In genomic region chr9:60436246-60436645, GRCm38 (mm10) we compare ENCODE assay signal across 16 mouse cellular contexts.
DNase-seq lines count a peak whose midpoint lies in the region; TF ChIP-seq lines count a peak whose summit lies in the region.
"Had no signal": no experiment of that assay in that cellular context is flagged by ENCODE, and none has a peak within 500 bp of the region (broad histone marks: within the 10 kb centered on the region; RNA-seq: fewer than 3 reads in every experiment).

No protein-coding gene starts in this region.

- no peaks in the 10 kb centered on the region for H3K27me3 ChIP-seq in cerebellum, adult 2 months (ENCODE audit: control insufficient read depth, insufficient read depth, low read length)
- H3K27me3 ChIP-seq: CH12.LX, Patski had no signal

- WGBS in cerebellum, adult 2 months, result 72% methylated on average over 3 of the region's 3 CpGs

- DNase-seq in cerebellum, postnatal 10 days, result peak; percentile 39 to 56
- no peak for DNase-seq in cerebellum, postnatal 36 days
- DNase-seq in cerebellum, postnatal 14 days, result peak; percentile 44 to 51
- no peak for DNase-seq in cerebellum, adult 2 months
- DNase-seq: adrenal gland, adult 2 months; adrenal gland, adult 8-10 months; adrenal gland, postnatal 10 days; adrenal gland, postnatal 14 days; adrenal gland, postnatal 25 days; adrenal gland, postnatal 36 days; B cell, adult 2 months; cerebellum, adult 11 months; cerebellum, adult 11-12 months; cerebellum, adult 18-20 months had no signal

- no peak for TF ChIP-seq POLR2A in cerebellum, adult 2 months (IDR thresholded peaks at IDR 0.05; ENCODE audit: borderline replicate concordance, insufficient read depth, low read length)

- no peak overlapping the region for H3K4me3 ChIP-seq in cerebellum, adult 2 months (replicated peaks; ENCODE audit: insufficient read depth, low read depth, low read length)

- TF ChIP-seq CTCF in cerebellum, adult 2 months (IDR thresholded peaks at IDR 0.05; ENCODE audit: borderline replicate concordance, insufficient read depth, low read depth, low read length), result no peak

- H3K27ac ChIP-seq in cerebellum, adult 2 months (ENCODE audit: insufficient read depth, low read length), result no peak overlapping the region

- H3K4me1 ChIP-seq in cerebellum, adult 2 months (ENCODE audit: control insufficient read depth, insufficient read depth, low read length), result peaks cover 7% of the 10 kb centered on the region

Comparison
In these comparisons a context has a peak if more than half of its experiments do, and no peak if none do; other contexts are left out.
1. DNase-seq: peak in cerebellum, postnatal 10 days (2 of 2) and cerebellum, postnatal 14 days (2 of 2); none in cerebellum, postnatal 36 days (0 of 2) and cerebellum, adult 2 months (0 of 2).